In genomic region chr1:55429051-55429450, GRCm38 (mm10) we compare ENCODE assay signal across 28 mouse cellular contexts. TPM values are rescaled to one million over a fixed set of nuclear protein-coding genes. Genes with fewer than 3 reads are reported as not detected.
"Had no signal": no experiment of that assay in that cellular context is flagged by ENCODE, and none has a peak within 500 bp of the region (broad histone marks: within the 10 kb centered on the region; RNA-seq: fewer than 3 reads in every experiment).

No protein-coding gene starts in this region.

- H3K4me3 ChIP-seq: gastrocnemius, adult 2 months; heart, embryonic 10.5 days; heart, embryonic 12.5 days; hindbrain, embryonic 10.5 days; hindbrain, embryonic 12.5 days; intestine, embryonic 15.5 days; layer of hippocampus, adult 2 months; left cerebral cortex, adult 2 months; limb, embryonic 10.5 days; limb, embryonic 12.5 days; liver, embryonic 13.5 days had no signal

- H3K36me3 ChIP-seq: heart, embryonic 10.5 days; heart, embryonic 12.5 days; hindbrain, embryonic 10.5 days; hindbrain, embryonic 12.5 days; intestine, embryonic 15.5 days; limb, embryonic 10.5 days; limb, embryonic 12.5 days; liver, embryonic 13.5 days had no signal

- DNase-seq: gastrocnemius, adult 2 months; gastrocnemius, postnatal 10 days; gastrocnemius, postnatal 25 days; heart, adult 18-20 months; heart, postnatal 10 days; heart, postnatal 4 days; kidney, adult 18-20 months; kidney, adult 8-10 months; kidney, postnatal 10 days; kidney, postnatal 25 days; kidney, postnatal 4 days; liver; liver, embryonic 13.5 days had no signal

- ATAC-seq: hindbrain, embryonic 16.5 days; inflammation-experienced regulatory T-cells, adult 6 months; intestine, embryonic 15.5 days; intestine, postnatal 0 days had no signal

- H3K4me2 ChIP-seq: heart, embryonic 12.5 days; hindbrain, embryonic 12.5 days; hindbrain, embryonic 14.5 days; intestine, embryonic 15.5 days; limb, embryonic 12.5 days; liver, embryonic 11.5 days; liver, embryonic 13.5 days had no signal

- H3K27me3 ChIP-seq: heart, embryonic 12.5 days; hindbrain, embryonic 12.5 days; intestine, embryonic 15.5 days; limb, embryonic 12.5 days; liver, embryonic 13.5 days had no signal

RNA-seq across cellular contexts. Expression of gene Plcl1, which starts 23.3 kb away (rescaled TPM):
- total RNA-seq: granulocyte monocyte progenitor cell, adult 5-6 weeks had no signal
